Mouse (Mus musculus): Measurements from ENCODE around the gene Gm609. TPM values are rescaled to one million over a fixed set of nuclear protein-coding genes. Genes with fewer than 3 reads are reported as not detected.

The Gm609 gene
- polyA plus RNA-seq, 1 experiment from 2014 or later, result not detected

DNA sequence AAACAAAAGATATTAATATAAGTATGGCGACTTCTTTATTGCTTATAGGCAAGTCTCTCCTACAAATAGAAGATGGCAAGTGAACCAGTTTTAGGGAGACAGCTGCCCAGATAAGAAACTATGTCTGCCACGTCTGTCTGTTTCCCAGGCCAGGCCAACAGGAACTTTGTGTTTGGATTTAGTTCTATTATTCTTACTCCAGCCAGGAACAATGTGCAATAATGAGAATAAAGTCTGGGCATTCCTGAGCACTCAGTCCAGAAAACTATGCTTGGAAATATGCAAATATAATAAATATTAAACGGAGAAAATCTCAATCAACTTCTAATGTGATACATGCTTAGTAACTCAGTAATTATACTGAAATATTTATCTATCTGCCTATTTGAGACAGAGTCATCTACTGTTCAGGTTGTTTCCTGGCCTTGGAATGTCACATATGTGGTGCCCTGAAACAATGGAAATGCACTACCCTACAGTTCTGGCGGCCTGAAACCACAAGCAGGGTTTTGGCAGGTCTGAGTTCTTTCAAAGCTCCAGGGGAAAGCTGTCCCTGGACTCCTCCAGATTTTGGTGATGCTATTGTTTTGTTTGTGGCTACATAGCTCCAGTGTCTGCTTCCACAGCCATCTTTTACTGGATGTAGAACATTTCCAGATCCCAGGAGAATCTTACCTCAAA, 123.3 kb downstream of the Gm609 start:
- no peak overlapping the region for H3K9ac ChIP-seq (replicated peaks)
- H3K27me3 ChIP-seq, result no peaks in the 10 kb centered on the region
- ATAC-seq (replicated peaks), result no peak
- no peaks in the 10 kb centered on the region for H3K36me3 ChIP-seq
- no peak overlapping the region for H3K4me3 ChIP-seq
- H3K27ac ChIP-seq (replicated peaks), result no peak overlapping the region
- H3K4me2 ChIP-seq (replicated peaks), result no peak overlapping the region
- 75% methylated on average over 4 of the region's 4 CpGs for WGBS
- no peaks in the 10 kb centered on the region for H3K4me1 ChIP-seq
- H3K9me3 ChIP-seq, result no peaks in the 10 kb centered on the region

DNA sequence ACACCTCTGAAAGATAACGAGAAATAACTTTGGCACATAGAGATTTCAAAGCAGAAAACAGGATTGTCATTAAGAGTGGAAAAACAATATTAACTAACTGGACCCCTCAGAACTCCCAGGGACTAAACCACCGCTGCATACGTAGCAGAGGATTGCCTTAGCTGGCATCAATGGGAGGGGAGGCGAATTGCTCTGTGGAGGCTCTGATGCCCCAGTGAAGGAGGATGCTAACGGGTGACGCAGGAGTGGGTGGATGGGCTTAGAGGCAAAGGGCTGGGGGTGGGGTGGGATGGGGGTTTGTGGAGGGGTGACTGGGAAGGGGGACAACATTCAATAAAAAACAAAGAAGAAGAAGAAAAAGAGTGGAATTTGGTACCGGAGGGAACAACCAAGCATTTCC, 126.7 kb downstream of the Gm609 start:
- WGBS, result 63% methylated on average over 7 of the region's 7 CpGs
- Histone ChIP-seq H3K9me3 (no peaks in the 10 kb centered on the region), H3K9ac (replicated peaks) (no peak overlapping the region), H3K4me1 (no peaks in the 10 kb centered on the region), H3K4me2 (replicated peaks) (no peak overlapping the region), H3K27me3 (no peaks in the 10 kb centered on the region), H3K36me3 (no peaks in the 10 kb centered on the region), H3K27ac (replicated peaks) (no peak overlapping the region), H3K4me3 (no peak overlapping the region)
- no peak for ATAC-seq (replicated peaks)

DNA sequence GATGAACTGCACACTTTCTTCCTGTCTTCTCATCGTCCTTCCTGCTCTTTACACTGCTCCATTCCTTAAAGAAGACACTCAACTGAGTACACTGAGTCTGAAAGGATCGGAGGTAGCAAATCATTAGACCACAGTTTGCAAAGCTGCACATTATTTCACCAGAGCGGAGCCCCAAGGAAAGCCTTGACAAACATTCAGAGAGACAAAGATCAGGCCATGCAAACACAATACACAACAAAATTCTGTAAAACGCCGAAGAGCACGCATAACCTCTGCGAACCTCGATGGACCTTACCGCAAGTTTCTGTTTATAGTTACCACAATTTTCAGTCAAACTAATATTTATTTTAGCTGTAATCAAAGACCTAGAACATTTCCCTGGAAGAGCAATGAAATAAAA, 127.4 kb downstream of the Gm609 start:
- Histone ChIP-seq H3K4me2 (replicated peaks) (no peak overlapping the region), H3K36me3 (no peaks in the 10 kb centered on the region), H3K4me1 (no peaks in the 10 kb centered on the region), H3K9me3 (no peaks in the 10 kb centered on the region), H3K9ac (replicated peaks) (no peak overlapping the region), H3K27me3 (no peaks in the 10 kb centered on the region), H3K4me3 (no peak overlapping the region), H3K27ac (replicated peaks) (no peak overlapping the region)
- 87% methylated on average over 9 of the region's 9 CpGs for WGBS
- ATAC-seq (replicated peaks), result no peak

DNA sequence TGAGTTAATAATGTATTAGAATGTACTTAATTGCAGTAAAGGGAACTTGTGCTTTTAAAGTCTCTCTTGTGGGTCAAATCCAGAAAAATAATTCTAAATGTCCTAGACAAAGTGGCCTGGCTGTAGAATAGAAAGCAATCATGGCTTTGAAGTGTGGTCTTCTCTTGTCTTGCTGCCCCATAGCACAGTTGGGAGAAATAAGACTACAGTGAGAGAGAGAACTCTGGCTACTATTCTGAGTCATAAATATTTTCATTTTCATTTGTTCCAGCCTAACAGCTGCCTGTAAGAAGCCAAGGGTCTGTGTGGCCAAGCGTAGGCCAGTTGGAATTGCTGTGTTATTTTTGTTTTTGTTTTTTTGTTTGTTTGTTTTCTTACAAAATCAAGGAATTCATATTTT, 128.1 kb downstream of the Gm609 start:
- no peaks in the 10 kb centered on the region for H3K4me1 ChIP-seq
- ATAC-seq (replicated peaks), result no peak
- no peak overlapping the region for H3K4me2 ChIP-seq (replicated peaks)
- H3K36me3 ChIP-seq, result no peaks in the 10 kb centered on the region
- H3K27me3 ChIP-seq, result no peaks in the 10 kb centered on the region
- no peaks in the 10 kb centered on the region for H3K9me3 ChIP-seq
- WGBS, result 94% methylated on average over 1 of the region's 1 CpGs
- H3K27ac ChIP-seq (replicated peaks), result no peak overlapping the region
- no peak overlapping the region for H3K9ac ChIP-seq (replicated peaks)
- H3K4me3 ChIP-seq, result no peak overlapping the region

DNA sequence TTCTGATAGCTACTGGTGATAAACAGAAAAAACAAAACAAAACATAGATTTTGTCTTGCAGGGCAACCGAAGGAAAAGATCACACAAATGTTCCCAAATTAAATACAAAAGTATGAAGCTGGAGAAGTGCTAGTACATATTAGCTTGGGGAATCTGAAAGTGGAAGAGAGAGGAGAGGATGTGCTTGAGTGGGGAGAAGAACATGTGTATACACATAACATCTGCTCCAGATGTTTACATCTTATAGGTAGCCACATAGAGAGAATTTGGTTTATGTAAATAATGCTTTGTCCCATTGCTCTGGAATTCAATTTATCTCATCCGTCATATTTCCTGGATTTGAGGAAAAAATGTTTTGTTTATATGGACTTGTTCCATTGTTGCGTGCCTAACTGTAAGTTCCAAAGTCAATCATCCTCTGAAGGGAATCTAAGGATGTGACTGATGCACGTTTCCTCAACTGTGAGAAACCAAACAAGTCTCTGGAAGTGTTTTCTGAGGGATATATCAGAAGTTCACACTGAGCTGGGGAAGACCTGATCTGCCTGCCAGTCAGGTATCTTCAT, 129.2 kb downstream of the Gm609 start:
- 86% methylated on average over 4 of the region's 4 CpGs for WGBS
- no peak overlapping the region for H3K4me2 ChIP-seq (replicated peaks)
- no peak for ATAC-seq (replicated peaks)

More for the DNA sequence above, 129.2 kb downstream of the Gm609 start:
- no peaks in the 10 kb centered on the region for H3K27me3 ChIP-seq
- H3K4me1 ChIP-seq, result no peaks in the 10 kb centered on the region
- no peak overlapping the region for H3K9ac ChIP-seq (replicated peaks)
- H3K4me3 ChIP-seq, result no peak overlapping the region
- no peaks in the 10 kb centered on the region for H3K36me3 ChIP-seq
- H3K9me3 ChIP-seq, result no peaks in the 10 kb centered on the region
- no peak overlapping the region for H3K27ac ChIP-seq (replicated peaks)

Other genes with a start within 250 kb of the Gm609 start
- gene Cd200, start 83.9 kb downstream of the Gm609 start, polyA plus RNA-seq (2015; fragmentation: Nextera tagmentation; extraction: Ambion mirVana), result 198 and 214 TPM in 2 replicates
- not detected in 2 replicates for gene Gm17783, start 39.1 kb upstream of the Gm609 start, polyA plus RNA-seq (2015; fragmentation: Nextera tagmentation; extraction: Ambion mirVana)
- gene Slc9c1, start 42.3 kb upstream of the Gm609 start, polyA plus RNA-seq (2015; fragmentation: Nextera tagmentation; extraction: Ambion mirVana), result not detected in 2 replicates
- gene Gcsam, start 117.4 kb upstream of the Gm609 start, polyA plus RNA-seq (2015; fragmentation: Nextera tagmentation; extraction: Ambion mirVana), result 0.13 TPM in 1 of 2 replicates, not detected in the other
- 0.08 TPM in 1 of 2 replicates, not detected in the other for gene BC016579, start 161.1 kb upstream of the Gm609 start, polyA plus RNA-seq (2015; fragmentation: Nextera tagmentation; extraction: Ambion mirVana)
- 0.39 and 0.65 TPM in 2 replicates for gene Tmprss7, start 200.7 kb upstream of the Gm609 start, polyA plus RNA-seq (2015; fragmentation: Nextera tagmentation; extraction: Ambion mirVana)
- gene Tagln3, start 231.6 kb upstream of the Gm609 start, polyA plus RNA-seq (2015; fragmentation: Nextera tagmentation; extraction: Ambion mirVana), result 490 and 501 TPM in 2 replicates
- gene Abhd10, start 250.0 kb upstream of the Gm609 start, polyA plus RNA-seq (2015; fragmentation: Nextera tagmentation; extraction: Ambion mirVana), result 39.8 and 43.3 TPM in 2 replicates